Mouse (Mus musculus): ENCODE data around the gene Prkaa2. TPM values are rescaled to one million over a fixed set of nuclear protein-coding genes. Genes with fewer than 3 reads are reported as not detected.
A peak's percentile ranks its signal among the peaks of the same experiment; 100 is the strongest.

Gene Prkaa2
- polyA plus RNA-seq, 1 experiment from 2014 or later, result 5.5 TPM

- no peaks in the 10 kb centered on the region for H3K4me1 ChIP-seq
- WGBS, result 85% methylated on average over 4 of the region's 4 CpGs
- no peak for ATAC-seq (ENCODE audit: low FRiP score)
- H3K4me3 ChIP-seq (replicated peaks), result no peak overlapping the region
- no peak overlapping the region for H3K9ac ChIP-seq
- H3K9me3 ChIP-seq, result no peaks in the 10 kb centered on the region
- no peaks in the 10 kb centered on the region for H3K27me3 ChIP-seq
- H3K4me2 ChIP-seq, result no peak overlapping the region
- H3K36me3 ChIP-seq (replicated peaks), result no peaks in the 10 kb centered on the region
- no peak overlapping the region for H3K27ac ChIP-seq
Measured at GRCm38 (mm10) chr4:105133350-105134050, 23.8 kb upstream of the Prkaa2 start.

- H3K4me2 ChIP-seq, result no peak overlapping the region
- H3K4me3 ChIP-seq (replicated peaks), result no peak overlapping the region
- 84% methylated on average over 9 of the region's 9 CpGs for WGBS
- H3K27me3 ChIP-seq, result no peaks in the 10 kb centered on the region
- H3K9ac ChIP-seq, result no peak overlapping the region
- no peak overlapping the region for H3K27ac ChIP-seq
- no peaks in the 10 kb centered on the region for H3K36me3 ChIP-seq (replicated peaks)
- no peaks in the 10 kb centered on the region for H3K9me3 ChIP-seq
- no peaks in the 10 kb centered on the region for H3K4me1 ChIP-seq
- ATAC-seq (ENCODE audit: low FRiP score), result no peak
Measured at GRCm38 (mm10) chr4:105131756-105132314, 22.1 kb upstream of the Prkaa2 start.

- Histone ChIP-seq H3K9me3 (no peaks in the 10 kb centered on the region), H3K4me3 (replicated peaks) (no peak overlapping the region), H3K4me2 (no peak overlapping the region), H3K27me3 (no peaks in the 10 kb centered on the region), H3K27ac (no peak overlapping the region), H3K36me3 (replicated peaks) (no peaks in the 10 kb centered on the region), H3K9ac (no peak overlapping the region), H3K4me1 (no peaks in the 10 kb centered on the region)
- WGBS, result 74% methylated on average over 7 of the region's 7 CpGs
- ATAC-seq (ENCODE audit: low FRiP score), result no peak
Measured at GRCm38 (mm10) chr4:105129212-105129611, 19.5 kb upstream of the Prkaa2 start.

GRCm38 (mm10) chr4:105122429-105122828, 12.7 kb upstream of the Prkaa2 start:
- Histone ChIP-seq H3K36me3 (replicated peaks) (no peaks in the 10 kb centered on the region), H3K9me3 (no peaks in the 10 kb centered on the region), H3K27me3 (no peaks in the 10 kb centered on the region), H3K4me2 (no peak overlapping the region), H3K27ac (no peak overlapping the region), H3K9ac (no peak overlapping the region), H3K4me1 (no peaks in the 10 kb centered on the region), H3K4me3 (replicated peaks) (no peak overlapping the region)
- no peak for ATAC-seq (ENCODE audit: low FRiP score)
- WGBS, result 44% methylated on average over 8 of the region's 8 CpGs

- H3K27me3 ChIP-seq, result no peaks in the 10 kb centered on the region
- WGBS, result 82% methylated on average over 6 of the region's 6 CpGs
- ATAC-seq (ENCODE audit: low FRiP score), result no peak
Measured at GRCm38 (mm10) chr4:105121081-105121480, 11.4 kb upstream of the Prkaa2 start.

GRCm38 (mm10) chr4:105113468-105113867, 3.8 kb upstream of the Prkaa2 start:
- Histone ChIP-seq H3K9ac (no peak overlapping the region), H3K9me3 (no peaks in the 10 kb centered on the region), H3K27me3 (peaks cover 5% of the 10 kb centered on the region; the same call in 1 of the 2 replicates), H3K4me1 (peaks cover 14% of the 10 kb centered on the region), H3K27ac (no peak overlapping the region), H3K4me3 (replicated peaks) (no peak overlapping the region), H3K36me3 (replicated peaks) (no peaks in the 10 kb centered on the region), H3K4me2 (no peak overlapping the region)
- WGBS, result 81% methylated on average over 3 of the region's 3 CpGs
- ATAC-seq (ENCODE audit: low FRiP score), result no peak

More at GRCm38 (mm10) chr4:105121081-105121480, 11.4 kb upstream of the Prkaa2 start:
- Histone ChIP-seq H3K4me1 (no peaks in the 10 kb centered on the region), H3K9me3 (no peaks in the 10 kb centered on the region), H3K9ac (no peak overlapping the region), H3K36me3 (replicated peaks) (no peaks in the 10 kb centered on the region), H3K27ac (no peak overlapping the region), H3K4me2 (no peak overlapping the region), H3K4me3 (replicated peaks) (no peak overlapping the region)

- Histone ChIP-seq H3K27ac (no peak overlapping the region), H3K9ac (no peak overlapping the region), H3K27me3 (peaks cover 9% of the 10 kb centered on the region; the same call in 1 of the 2 replicates), H3K4me2 (no peak overlapping the region), H3K4me1 (peaks cover 14% of the 10 kb centered on the region), H3K4me3 (replicated peaks) (no peak overlapping the region), H3K36me3 (replicated peaks) (no peaks in the 10 kb centered on the region), H3K9me3 (no peaks in the 10 kb centered on the region)
- WGBS, result 86% methylated on average over 5 of the region's 5 CpGs
- no peak for ATAC-seq (ENCODE audit: low FRiP score)
Measured at GRCm38 (mm10) chr4:105113042-105113441, 3.4 kb upstream of the Prkaa2 start.

- Histone ChIP-seq H3K4me1 (peaks cover 14% of the 10 kb centered on the region), H3K4me2 (no peak overlapping the region), H3K4me3 (replicated peaks) (no peak overlapping the region), H3K9me3 (no peaks in the 10 kb centered on the region), H3K9ac (no peak overlapping the region), H3K36me3 (replicated peaks) (no peaks in the 10 kb centered on the region), H3K27me3 (peaks cover 12% of the 10 kb centered on the region; the same call in 1 of the 2 replicates), H3K27ac (no peak overlapping the region)
- WGBS, result 92% methylated on average over 11 of the region's 11 CpGs
- no peak for ATAC-seq (ENCODE audit: low FRiP score)
Measured at GRCm38 (mm10) chr4:105111770-105112169, 2.1 kb upstream of the Prkaa2 start.

- peak overlapping the region; percentile 62 for H3K4me3 ChIP-seq (replicated peaks)
- H3K27ac ChIP-seq, result no peak overlapping the region
- no peaks in the 10 kb centered on the region for H3K9me3 ChIP-seq
- H3K4me2 ChIP-seq, result peak overlapping the region; percentile 87
- H3K4me1 ChIP-seq, result peaks cover 14% of the 10 kb centered on the region
- WGBS, result 60% methylated on average over 4 of the region's 4 CpGs
- peaks cover 12% of the 10 kb centered on the region; the same call in 1 of the 2 replicates for H3K27me3 ChIP-seq
- 0 out of 2 replicates have a peak, but pooled peaks have one; percentile 12 for ATAC-seq (ENCODE audit: low FRiP score)
- H3K9ac ChIP-seq, result peak overlapping the region; percentile 77
- no peaks in the 10 kb centered on the region for H3K36me3 ChIP-seq (replicated peaks)
Measured at GRCm38 (mm10) chr4:105110684-105111035, 970 bp upstream of the Prkaa2 start.

GRCm38 (mm10) chr4:105109990-105110683, 447 bp upstream of the Prkaa2 start:
- Histone ChIP-seq H3K9me3 (no peaks in the 10 kb centered on the region), H3K9ac (peak overlapping the region; percentile 77), H3K27me3 (peaks cover 12% of the 10 kb centered on the region; the same call in 1 of the 2 replicates), H3K4me1 (peaks cover 14% of the 10 kb centered on the region), H3K4me2 (peak overlapping the region; percentile 87), H3K4me3 (replicated peaks) (peak overlapping the region; percentile 62), H3K27ac (peak overlapping the region; percentile 39; the same call in 1 of the 2 replicates), H3K36me3 (replicated peaks) (no peaks in the 10 kb centered on the region)
- peak; percentile 78 for ATAC-seq (ENCODE audit: low FRiP score)
- WGBS, result 3% methylated on average over 24 of the region's 24 CpGs

GRCm38 (mm10) chr4:105108641-105109198, 970 bp downstream of the Prkaa2 start:
- Histone ChIP-seq H3K4me2 (peak overlapping the region; percentile 87), H3K4me1 (peaks cover 14% of the 10 kb centered on the region), H3K27me3 (peaks cover 12% of the 10 kb centered on the region; the same call in 1 of the 2 replicates), H3K27ac (no peak overlapping the region), H3K36me3 (replicated peaks) (no peaks in the 10 kb centered on the region), H3K4me3 (replicated peaks) (peak overlapping the region; percentile 62), H3K9ac (peak overlapping the region; percentile 77; the same call in 1 of the 2 replicates), H3K9me3 (no peaks in the 10 kb centered on the region)
- ATAC-seq (ENCODE audit: low FRiP score), result peak; percentile 7; the same call in 1 of the 2 replicates
- 11% methylated on average over 5 of the region's 5 CpGs for WGBS

GRCm38 (mm10) chr4:105107943-105108640, 1.6 kb downstream of the Prkaa2 start:
- H3K4me3 ChIP-seq (replicated peaks), result no peak overlapping the region

More at GRCm38 (mm10) chr4:105107943-105108640, 1.6 kb downstream of the Prkaa2 start:
- ATAC-seq (ENCODE audit: low FRiP score), result no peak
- peaks cover 14% of the 10 kb centered on the region for H3K4me1 ChIP-seq
- H3K9ac ChIP-seq, result no peak overlapping the region
- no peak overlapping the region for H3K4me2 ChIP-seq
- no peak overlapping the region for H3K27ac ChIP-seq
- H3K27me3 ChIP-seq, result peaks cover 12% of the 10 kb centered on the region; the same call in 1 of the 2 replicates
- H3K9me3 ChIP-seq, result no peaks in the 10 kb centered on the region
- 49% methylated on average over 12 of the region's 12 CpGs for WGBS
- no peaks in the 10 kb centered on the region for H3K36me3 ChIP-seq (replicated peaks)

Data from forebrain, embryonic 12.5 days (tissue).